Mouse (Mus musculus): ENCODE results near the gene Gpn3. TPM values are rescaled to one million over a fixed set of nuclear protein-coding genes. Genes with fewer than 3 reads are reported as not detected.

Gpn3 gene
- polyA plus RNA-seq, 1 experiment: 18.9 TPM

GRCm38 (mm10) chr5:122422071-122422964 lies 50.6 kb downstream of the Gpn3 start:
- Histone ChIP-seq H3K36me3 (ENCODE audit: control insufficient read depth, insufficient read depth) (no peaks in the 10 kb centered on the region), H3K79me2 (ENCODE audit: control insufficient read depth, insufficient read depth) (peaks cover 42% of the 10 kb centered on the region), H3ac (ENCODE audit: control insufficient read depth, insufficient read length) (peak overlapping the region; percentile 90), H3K27me3 (ENCODE audit: control insufficient read depth, insufficient read depth, insufficient read length) (no peaks in the 10 kb centered on the region), H3K4me3 (peak overlapping the region; percentile 84), H3K4me2 (ENCODE audit: low read depth) (peak overlapping the region; percentile 99)
- TF ChIP-seq POLR2AphosphoS2 (IDR thresholded peaks at IDR 0.05; ENCODE audit: insufficient read length, low read depth) (peak; percentile 68), E2F4 (IDR thresholded peaks at IDR 0.05; ENCODE audit: insufficient read depth) (peak; percentile 72), MAX (IDR thresholded peaks at IDR 0.05; ENCODE audit: low read depth) (peak; percentile 94), MYOG (IDR thresholded peaks at IDR 0.05; ENCODE audit: control insufficient read depth in 1 of 3, insufficient read depth in 1 of 3, insufficient read length in 2 of 3, low read depth in 2 of 3) (no peak), POLR2A (IDR thresholded peaks at IDR 0.05; ENCODE audit: insufficient read length, low read depth) (peak; percentile 78), SRF (IDR thresholded peaks at IDR 0.05; ENCODE audit: control insufficient read depth, insufficient read length, low read depth) (no peak)

GRCm38 (mm10) chr5:122423083-122423482 lies 51.4 kb downstream of the Gpn3 start:
- peaks cover 3% of the 10 kb centered on the region for H3K36me3 ChIP-seq (ENCODE audit: control insufficient read depth, insufficient read depth)
- H3K4me3 ChIP-seq: peak overlapping the region; percentile 84
- peak overlapping the region; percentile 90 for H3ac ChIP-seq (ENCODE audit: control insufficient read depth, insufficient read length)
- no peaks in the 10 kb centered on the region for H3K27me3 ChIP-seq (ENCODE audit: control insufficient read depth, insufficient read depth, insufficient read length)
- H3K79me2 ChIP-seq (ENCODE audit: control insufficient read depth, insufficient read depth): peaks cover 46% of the 10 kb centered on the region
- H3K4me2 ChIP-seq (ENCODE audit: low read depth): peak overlapping the region; percentile 84
- TF ChIP-seq SRF (IDR thresholded peaks at IDR 0.05; ENCODE audit: control insufficient read depth, insufficient read length, low read depth): no peak
- TF ChIP-seq E2F4 (IDR thresholded peaks at IDR 0.05; ENCODE audit: insufficient read depth): no peak
- TF ChIP-seq TCF12 (IDR thresholded peaks at IDR 0.05; ENCODE audit: insufficient read depth, poor library complexity, severe bottlenecking): no peak

GRCm38 (mm10) chr5:122425550-122425949 lies 53.9 kb downstream of the Gpn3 start:
- Histone ChIP-seq H3K4me3 (no peak overlapping the region), H3K79me2 (ENCODE audit: control insufficient read depth, insufficient read depth) (peaks cover 46% of the 10 kb centered on the region), H3K27me3 (ENCODE audit: control insufficient read depth, insufficient read depth, insufficient read length) (no peaks in the 10 kb centered on the region), H3K36me3 (ENCODE audit: control insufficient read depth, insufficient read depth) (peaks cover 20% of the 10 kb centered on the region), H3ac (ENCODE audit: control insufficient read depth, insufficient read length) (no peak overlapping the region), H3K4me2 (ENCODE audit: low read depth) (no peak overlapping the region)
- TF ChIP-seq CEBPB (IDR thresholded peaks at IDR 0.05; ENCODE audit: insufficient read depth, poor library complexity, severe bottlenecking): no peak
- TF ChIP-seq POLR2AphosphoS2 (IDR thresholded peaks at IDR 0.05; ENCODE audit: insufficient read length, low read depth): no peak
- TF ChIP-seq MYOD1 (IDR thresholded peaks at IDR 0.05; ENCODE audit: control insufficient read depth in 1 of 3, insufficient read length in 2 of 3, low read depth in 2 of 3): no peak
- no peak for TF ChIP-seq SRF (IDR thresholded peaks at IDR 0.05; ENCODE audit: control insufficient read depth, insufficient read length, low read depth)
- TF ChIP-seq MAX (IDR thresholded peaks at IDR 0.05; ENCODE audit: low read depth): no peak
- TF ChIP-seq MYOG (IDR thresholded peaks at IDR 0.05; ENCODE audit: control insufficient read depth in 1 of 3, insufficient read depth in 1 of 3, insufficient read length in 2 of 3, low read depth in 2 of 3): no peak
- no peak for TF ChIP-seq TCF12 (IDR thresholded peaks at IDR 0.05; ENCODE audit: insufficient read depth, poor library complexity, severe bottlenecking)
- no peak for TF ChIP-seq REST (IDR thresholded peaks at IDR 0.05; ENCODE audit: insufficient read depth, insufficient read length)
- TF ChIP-seq TCF3 (IDR thresholded peaks at IDR 0.05; ENCODE audit: insufficient read length, low read depth): no peak
- TF ChIP-seq E2F4 (IDR thresholded peaks at IDR 0.05; ENCODE audit: insufficient read depth): no peak
- no peak for TF ChIP-seq POLR2A (IDR thresholded peaks at IDR 0.05; ENCODE audit: insufficient read length, low read depth)
- no peak for TF ChIP-seq USF1 (IDR thresholded peaks at IDR 0.05; ENCODE audit: low read depth)

GRCm38 (mm10) chr5:122430036-122430775 lies 58.5 kb downstream of the Gpn3 start:
- H3K4me3 ChIP-seq: no peak overlapping the region
- peaks cover 17% of the 10 kb centered on the region for H3K79me2 ChIP-seq (ENCODE audit: control insufficient read depth, insufficient read depth)
- peaks cover 45% of the 10 kb centered on the region for H3K36me3 ChIP-seq (ENCODE audit: control insufficient read depth, insufficient read depth)
- no peaks in the 10 kb centered on the region for H3K27me3 ChIP-seq (ENCODE audit: control insufficient read depth, insufficient read depth, insufficient read length)
- H3K4me2 ChIP-seq (ENCODE audit: low read depth): no peak overlapping the region
- TF ChIP-seq SRF (IDR thresholded peaks at IDR 0.05; ENCODE audit: control insufficient read depth, insufficient read length, low read depth): no peak
- TF ChIP-seq POLR2AphosphoS2 (IDR thresholded peaks at IDR 0.05; ENCODE audit: insufficient read length, low read depth): no peak
- no peak for TF ChIP-seq TCF3 (IDR thresholded peaks at IDR 0.05; ENCODE audit: insufficient read length, low read depth)
- no peak overlapping the region for H3ac ChIP-seq (ENCODE audit: control insufficient read depth, insufficient read length)

GRCm38 (mm10) chr5:122431221-122431620 lies 59.5 kb downstream of the Gpn3 start:
- Histone ChIP-seq H3ac (ENCODE audit: control insufficient read depth, insufficient read length) (no peak overlapping the region), H3K36me3 (ENCODE audit: control insufficient read depth, insufficient read depth) (peaks cover 45% of the 10 kb centered on the region), H3K4me2 (ENCODE audit: low read depth) (no peak overlapping the region), H3K27me3 (ENCODE audit: control insufficient read depth, insufficient read depth, insufficient read length) (no peaks in the 10 kb centered on the region), H3K4me3 (no peak overlapping the region), H3K79me2 (ENCODE audit: control insufficient read depth, insufficient read depth) (peaks cover 7% of the 10 kb centered on the region)
- TF ChIP-seq TCF3 (IDR thresholded peaks at IDR 0.05; ENCODE audit: insufficient read length, low read depth) (no peak), USF1 (IDR thresholded peaks at IDR 0.05; ENCODE audit: low read depth) (no peak), SRF (IDR thresholded peaks at IDR 0.05; ENCODE audit: control insufficient read depth, insufficient read length, low read depth) (no peak), POLR2AphosphoS2 (IDR thresholded peaks at IDR 0.05; ENCODE audit: insufficient read length, low read depth) (no peak), TCF12 (IDR thresholded peaks at IDR 0.05; ENCODE audit: insufficient read depth, poor library complexity, severe bottlenecking) (no peak), MYOD1 (IDR thresholded peaks at IDR 0.05; ENCODE audit: control insufficient read depth in 1 of 3, insufficient read length in 2 of 3, low read depth in 2 of 3) (no peak), REST (IDR thresholded peaks at IDR 0.05; ENCODE audit: insufficient read depth, insufficient read length) (no peak), POLR2A (IDR thresholded peaks at IDR 0.05; ENCODE audit: insufficient read length, low read depth) (no peak), MYOG (IDR thresholded peaks at IDR 0.05; ENCODE audit: control insufficient read depth in 1 of 3, insufficient read depth in 1 of 3, insufficient read length in 2 of 3, low read depth in 2 of 3) (no peak), CEBPB (IDR thresholded peaks at IDR 0.05; ENCODE audit: insufficient read depth, poor library complexity, severe bottlenecking) (no peak), MAX (IDR thresholded peaks at IDR 0.05; ENCODE audit: low read depth) (no peak), E2F4 (IDR thresholded peaks at IDR 0.05; ENCODE audit: insufficient read depth) (no peak)

Measured in myocyte (in vitro differentiated cells).